Mouse (Mus musculus) frontal cortex, adult (tissue): ENCODE results near the gene Rbm25.

Source experiments
- ATAC-seq: cut with Nextera tagmentation; 2 replicates; pipeline ENCODE4 v1.9.2; 2017; ENCODE audit warnings: mild to moderate bottlenecking, moderate library complexity, mixed read lengths; ENCODE audit not compliant: low TSS enrichment

Gene Rbm25

GRCm38 (mm10) chr12:83726510-83727308 lies 95.7 kb downstream of the Rbm25 start:
- peak; percentile 52; the same call in 1 of the 2 replicates for ATAC-seq

- no peak for ATAC-seq
These were observed 101.2 kb downstream of the Rbm25 start for GRCm38 (mm10) chr12:83732225-83732624.
